ENCODE assay signal across 30 mouse cellular contexts in the genomic region with DNA sequence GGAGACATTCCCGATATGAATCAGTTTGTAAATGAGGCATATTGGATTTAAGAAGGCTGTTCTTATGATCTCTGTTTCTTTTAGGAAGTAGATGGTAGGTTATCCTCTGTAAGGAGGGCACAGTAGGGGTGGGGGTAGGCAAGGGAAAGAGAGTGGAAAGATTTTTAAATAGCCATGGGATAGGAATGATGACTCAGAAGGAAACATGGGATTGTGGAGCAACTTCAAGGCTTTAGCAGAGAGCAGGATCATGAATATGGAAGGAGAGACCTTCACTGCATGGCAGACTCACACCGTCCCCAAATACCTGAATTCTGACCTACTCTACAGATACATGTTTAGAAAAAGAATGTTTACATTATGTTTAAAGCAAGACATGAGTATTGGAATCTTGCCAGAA. TPM values are rescaled to one million over a fixed set of nuclear protein-coding genes. Genes with fewer than 3 reads are reported as not detected.
DNase-seq lines count a peak whose midpoint lies in the region; ATAC-seq and TF ChIP-seq lines count a peak whose summit lies in the region.
"Had no signal": no experiment of that assay in that cellular context is flagged by ENCODE, and none has a peak within 500 bp of the region (broad histone marks: within the 10 kb centered on the region; RNA-seq: fewer than 3 reads in every experiment).

No protein-coding gene starts in this region.

- peaks cover 7% of the 10 kb centered on the region; the same call in 1 of the 2 replicates for H3K4me1 ChIP-seq in kidney, postnatal 0 days (replicated peaks; ENCODE audit: insufficient read depth, low read length)
- H3K4me1 ChIP-seq in stomach, embryonic 16.5 days (ENCODE audit: control insufficient read depth, insufficient read depth, low read length), result peaks cover 8% of the 10 kb centered on the region
- H3K4me1 ChIP-seq in neural tube, embryonic 15.5 days, result no peaks in the 10 kb centered on the region
- H3K4me1 ChIP-seq: forebrain, embryonic 12.5 days; forebrain, embryonic 15.5 days had no signal

- H3K4me2 ChIP-seq in kidney, postnatal 0 days (ENCODE audit: low read length), result no peak overlapping the region
- H3K4me2 ChIP-seq in stomach, embryonic 16.5 days (ENCODE audit: low read depth, low read length), result no peak overlapping the region
- no peak overlapping the region for H3K4me2 ChIP-seq in neural tube, embryonic 15.5 days
- H3K4me2 ChIP-seq: embryonic facial prominence, embryonic 12.5 days; embryonic facial prominence, embryonic 15.5 days; forebrain, embryonic 12.5 days; forebrain, embryonic 15.5 days; heart, embryonic 12.5 days; heart, embryonic 15.5 days; hindbrain, embryonic 14.5 days had no signal

- 37% methylated on average over 2 of the region's 2 CpGs for WGBS in kidney, postnatal 0 days
- 35% methylated on average over 2 of the region's 2 CpGs for WGBS in stomach, embryonic 16.5 days
- 83% methylated on average over 2 of the region's 2 CpGs for WGBS in neural tube, embryonic 15.5 days

- intact Hi-C loops in heart, postnatal 10 days (cut with DNase I), result no loop called here

- no peak for ATAC-seq in kidney, postnatal 0 days (replicated peaks; ENCODE audit: low FRiP score, low read depth)
- ATAC-seq in stomach, embryonic 16.5 days (ENCODE audit: insufficient read depth, low FRiP score), result no peak
- no peak for ATAC-seq in neural tube, embryonic 15.5 days (ENCODE audit: low FRiP score)
- ATAC-seq: activated CD4-positive, CD25-positive, alpha-beta regulatory T cell, adult 4 months; CD4-positive, CD25-positive, alpha-beta regulatory T cell, adult 4 months; forebrain, embryonic 15.5 days; hindbrain, postnatal 0 days; inflammation-experienced regulatory T-cells, adult 6 months had no signal

- H3K27ac ChIP-seq in kidney, postnatal 0 days, result no peak overlapping the region
- H3K27ac ChIP-seq in stomach, embryonic 16.5 days (ENCODE audit: low read length), result peak overlapping the region; percentile 7; the same call in 1 of the 2 replicates
- H3K27ac ChIP-seq in neural tube, embryonic 15.5 days (replicated peaks), result no peak overlapping the region
- H3K27ac ChIP-seq: embryonic facial prominence, embryonic 12.5 days; embryonic facial prominence, embryonic 15.5 days; forebrain, embryonic 12.5 days; forebrain, embryonic 15.5 days; gastrocnemius, adult 2 months; heart, embryonic 15.5 days; hindbrain, embryonic 14.5 days; hindbrain, postnatal 0 days had no signal

- DNase-seq in heart, adult 11 months, result peak; percentile 24
- DNase-seq in heart, postnatal 10 days, result no peak
- peak; percentile 19 for DNase-seq in kidney, postnatal 0 days (ENCODE audit: low spot score)
- no peak for DNase-seq in kidney, postnatal 4 days
- DNase-seq in NIH3T3 (ENCODE audit: low read depth), result peak; percentile 75
- DNase-seq: adrenal gland, adult 8-10 months; adrenal gland, postnatal 25 days; cerebellum, adult 18-20 months; cerebellum, adult 9-10 months; cerebellum, postnatal 25 days; gastrocnemius, adult 2 months; gastrocnemius, postnatal 14 days; heart, adult 18-20 months; heart, postnatal 14 days; heart, postnatal 4 days had no signal

- no peaks in the 10 kb centered on the region for H3K9me3 ChIP-seq in kidney, postnatal 0 days (replicated peaks; ENCODE audit: low read length)
- no peaks in the 10 kb centered on the region for H3K9me3 ChIP-seq in stomach, embryonic 16.5 days (replicated peaks; ENCODE audit: control insufficient read depth, low read length)
- no peaks in the 10 kb centered on the region for H3K9me3 ChIP-seq in neural tube, embryonic 15.5 days (replicated peaks)
- H3K9me3 ChIP-seq: embryonic facial prominence, embryonic 12.5 days; embryonic facial prominence, embryonic 15.5 days; forebrain, embryonic 12.5 days; forebrain, embryonic 15.5 days; heart, embryonic 12.5 days; heart, embryonic 15.5 days had no signal

- no peaks in the 10 kb centered on the region for H3K27me3 ChIP-seq in kidney, postnatal 0 days (ENCODE audit: insufficient read depth, low read length)
- H3K27me3 ChIP-seq in stomach, embryonic 16.5 days (ENCODE audit: control insufficient read depth, insufficient read depth, low read length), result no peaks in the 10 kb centered on the region
- H3K27me3 ChIP-seq in neural tube, embryonic 15.5 days (replicated peaks), result no peaks in the 10 kb centered on the region
- H3K27me3 ChIP-seq: embryonic facial prominence, embryonic 12.5 days; embryonic facial prominence, embryonic 15.5 days; forebrain, embryonic 12.5 days; forebrain, embryonic 15.5 days; heart, embryonic 12.5 days; heart, embryonic 15.5 days had no signal

- no peaks in the 10 kb centered on the region for H3K36me3 ChIP-seq in kidney, postnatal 0 days (ENCODE audit: insufficient read depth, low read length)
- H3K36me3 ChIP-seq in stomach, embryonic 16.5 days (ENCODE audit: control insufficient read depth, insufficient read depth, low read length), result no peaks in the 10 kb centered on the region
- H3K36me3 ChIP-seq in neural tube, embryonic 15.5 days, result no peaks in the 10 kb centered on the region
- H3K36me3 ChIP-seq: embryonic facial prominence, embryonic 12.5 days; embryonic facial prominence, embryonic 15.5 days; forebrain, embryonic 12.5 days; forebrain, embryonic 15.5 days; heart, embryonic 12.5 days; heart, embryonic 15.5 days had no signal

- no peak for TF ChIP-seq CTCF in kidney, postnatal 0 days (IDR thresholded peaks at IDR 0.05; ENCODE audit: low read depth)

- H3K4me3 ChIP-seq in kidney, postnatal 0 days (replicated peaks; ENCODE audit: low read depth, low read length), result no peak overlapping the region
- no peak overlapping the region for H3K4me3 ChIP-seq in stomach, embryonic 16.5 days (replicated peaks; ENCODE audit: low read length)
- H3K4me3 ChIP-seq in neural tube, embryonic 15.5 days (replicated peaks), result no peak overlapping the region
- H3K4me3 ChIP-seq: embryonic facial prominence, embryonic 12.5 days; embryonic facial prominence, embryonic 15.5 days; forebrain, embryonic 12.5 days; forebrain, embryonic 15.5 days; gastrocnemius, adult 2 months; heart, embryonic 12.5 days; heart, embryonic 15.5 days had no signal

- H3K9ac ChIP-seq in kidney, postnatal 0 days (ENCODE audit: low read depth, low read length), result no peak overlapping the region
- no peak overlapping the region for H3K9ac ChIP-seq in stomach, embryonic 16.5 days (ENCODE audit: low read length)
- no peak overlapping the region for H3K9ac ChIP-seq in neural tube, embryonic 15.5 days (replicated peaks)
- H3K9ac ChIP-seq: embryonic facial prominence, embryonic 12.5 days; embryonic facial prominence, embryonic 15.5 days; forebrain, embryonic 12.5 days; forebrain, embryonic 15.5 days; heart, embryonic 12.5 days; heart, embryonic 15.5 days; hindbrain, embryonic 14.5 days had no signal

RNA-seq across cellular contexts. Expression of gene Musk, which starts 21.7 kb away (rescaled TPM):
- total RNA-seq in heart, postnatal 10 days (2021), result under 1 TPM; 0.40 to 0.93 TPM
- polyA plus RNA-seq in kidney, postnatal 0 days (2015; fragmentation: Nextera tagmentation; extraction: Ambion mirVana), result 0.32 and 0.62 TPM in 2 replicates
- polyA plus RNA-seq in stomach, embryonic 16.5 days (2015; fragmentation: Nextera tagmentation; extraction: Ambion mirVana), result 0.84 and 1.2 TPM in 2 replicates
- polyA plus RNA-seq in neural tube, embryonic 15.5 days (2015; fragmentation: Nextera tagmentation; extraction: Ambion mirVana), result 0.42 and 0.50 TPM in 2 replicates
- total RNA-seq: common myeloid progenitor, adult 5-6 weeks; MEL had no signal
- polyA plus RNA-seq: activated CD4-positive, CD25-positive, alpha-beta regulatory T cell, adult 4 months; CD4-positive, CD25-positive, alpha-beta regulatory T cell, adult 4 months; heart, embryonic 15.5 days; inflammation-experienced regulatory T-cells, adult 6 months had no signal

Comparison
In these comparisons a context has a peak if more than half of its experiments do, and no peak if none do; other contexts are left out.
1. DNase-seq: peak in heart, adult 11 months (single experiment), kidney, postnatal 0 days (single experiment) and NIH3T3 (single experiment); none in heart, postnatal 10 days (0 of 2) and kidney, postnatal 4 days (0 of 2).